Mouse (Mus musculus) midbrain, postnatal 0 days (tissue): ENCODE results near the gene Pacsin3. TPM values are rescaled to one million over a fixed set of nuclear protein-coding genes. Genes with fewer than 3 reads are reported as not detected.

Experiments used
- ATAC-seq: fragments of 200-750 bp; cut with Nextera tagmentation; 2 replicates; pipeline ENCODE4 v1.8.0; 2017; ENCODE audit warnings: moderate number of reproducible peaks, mild to moderate bottlenecking, moderate TSS enrichment, moderate library complexity; ENCODE audit not compliant: low FRiP score
- DNase-seq: peaks from one replicate; pipeline ENCODE4 v3.0.0-alpha.2; 2015; ENCODE audit warnings: low spot score
- H3K27ac ChIP-seq: fragments of 300-500 bp; sonication (generic); 2 replicates; pipeline ENCODE4 v1.5.1; 2014; ENCODE audit warnings: low read depth, mild to moderate bottlenecking, low read length, mixed read lengths
- H3K27me3 ChIP-seq: fragments of 300-500 bp; sonication (generic); 2 replicates; pipeline ENCODE4 v1.6.1; 2014; ENCODE audit warnings: low read length, control low read depth, mixed read lengths; ENCODE audit not compliant: insufficient read depth
- H3K36me3 ChIP-seq: fragments of 300-500 bp; sonication (generic); 2 replicates; pipeline ENCODE4 v1.6.1; 2014; ENCODE audit warnings: low read length, control low read depth, mixed read lengths; ENCODE audit not compliant: insufficient read depth
- H3K4me1 ChIP-seq: fragments of 300-500 bp; sonication (generic); 2 replicates; pipeline ENCODE4 v1.6.1; 2014; ENCODE audit warnings: mild to moderate bottlenecking, control low read depth, antibody characterized with exemption, low read length, mixed read lengths; ENCODE audit not compliant: insufficient read depth
- H3K4me2 ChIP-seq: fragments of 300-500 bp; sonication (generic); 2 replicates; pipeline ENCODE4 v1.6.1; 2014; ENCODE audit warnings: low read depth, mild to moderate bottlenecking, low read length, mixed read lengths; ENCODE audit not compliant: poor library complexity, severe bottlenecking
- H3K4me3 ChIP-seq: fragments of 300-500 bp; sonication (generic); 2 replicates; pipeline ENCODE4 v1.5.1; 2014; ENCODE audit warnings: low read depth, mild to moderate bottlenecking, low read length, moderate library complexity
- H3K9ac ChIP-seq: fragments of 300-500 bp; sonication (generic); replicated peaks from 2 replicates; pipeline ENCODE4 v1.6.1; 2014; ENCODE audit warnings: mild to moderate bottlenecking, low read length, moderate library complexity, mixed read lengths; ENCODE audit not compliant: poor library complexity, severe bottlenecking
- H3K9me3 ChIP-seq: fragments of 300-500 bp; sonication (generic); 2 replicates; pipeline ENCODE4 v1.6.1; 2016; ENCODE audit warnings: low read length, control low read depth
- CTCF ChIP-seq: IDR thresholded peaks from 2 replicates; pipeline ENCODE4 v1.5.1; 2016; ENCODE audit warnings: antibody characterized with exemption, mild to moderate bottlenecking
- WGBS: fragments of 180-500 bp; shearing (Covaris S2); extraction: QIAGEN DNeasy Blood & Tissue Kit; methylation state at CpG from one replicate; pipeline ENCODE4 v1.1.7; 2014; 5-methylcytosine and 5-hydroxymethylcytosine counted together
- polyA plus RNA-seq: library from polyadenylated mRNA; unstranded; fragments of >200 nt; fragmentation: Nextera tagmentation; extraction: Ambion mirVana; gene quantifications from 2 replicates; pipeline ENCODE4 v1.2.1, GENCODE M21; 2015
- total RNA-seq: library from RNA; depleted of rRNA; stranded (reverse); fragments of >200 nt; gene quantifications from 2 replicates; pipeline ENCODE4 v1.2.3, GENCODE M21; 2014

The Pacsin3 gene
- total and polyA plus RNA-seq, 2 experiments from 2014 or later = 17.7 to 22.6 TPM

DNA sequence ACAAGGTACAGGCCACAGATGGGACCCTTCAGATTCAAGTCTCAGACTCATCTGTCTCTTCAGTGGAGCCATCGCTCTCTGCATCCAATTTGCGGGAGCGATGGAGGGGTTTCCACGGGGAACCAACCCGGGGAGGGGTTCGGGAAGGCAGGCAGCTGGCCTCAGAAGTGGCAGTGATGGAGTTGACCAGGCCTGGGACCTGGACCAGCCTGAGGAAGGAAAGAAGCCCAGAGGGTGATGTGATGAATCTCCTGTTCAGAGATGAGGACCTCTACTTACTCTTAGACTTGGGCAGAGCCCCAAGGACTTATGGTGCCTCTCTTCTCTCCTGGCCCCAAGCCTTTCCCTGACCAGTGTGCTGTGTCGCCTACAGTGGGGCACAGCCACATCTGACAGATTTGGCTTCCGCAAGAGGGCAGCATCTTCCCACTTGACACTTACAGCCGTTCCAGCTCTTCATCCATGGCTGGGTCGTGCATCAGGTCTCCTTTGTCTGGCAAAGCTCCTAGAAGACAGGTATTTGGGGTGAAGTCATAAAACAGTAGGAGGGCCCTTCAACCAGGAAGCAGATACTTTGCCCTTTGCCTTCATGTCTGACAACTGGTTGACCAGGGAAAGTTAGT, 23.1 kb downstream of the Pacsin3 start:
- DNase-seq = peak; percentile 77
- Histone ChIP-seq H3K9me3 (no peaks in the 10 kb centered on the region), H3K4me2 (no peak overlapping the region), H3K27me3 (no peaks in the 10 kb centered on the region), H3K4me1 (no peaks in the 10 kb centered on the region), H3K36me3 (peaks cover 42% of the 10 kb centered on the region), H3K9ac (no peak overlapping the region), H3K27ac (no peak overlapping the region), H3K4me3 (no peak overlapping the region)
- peak; percentile 59; the same call in 1 of the 2 replicates for ATAC-seq
- peak; percentile 84 for TF ChIP-seq CTCF
- 37% methylated on average over 10 of the region's 10 CpGs for WGBS

DNA sequence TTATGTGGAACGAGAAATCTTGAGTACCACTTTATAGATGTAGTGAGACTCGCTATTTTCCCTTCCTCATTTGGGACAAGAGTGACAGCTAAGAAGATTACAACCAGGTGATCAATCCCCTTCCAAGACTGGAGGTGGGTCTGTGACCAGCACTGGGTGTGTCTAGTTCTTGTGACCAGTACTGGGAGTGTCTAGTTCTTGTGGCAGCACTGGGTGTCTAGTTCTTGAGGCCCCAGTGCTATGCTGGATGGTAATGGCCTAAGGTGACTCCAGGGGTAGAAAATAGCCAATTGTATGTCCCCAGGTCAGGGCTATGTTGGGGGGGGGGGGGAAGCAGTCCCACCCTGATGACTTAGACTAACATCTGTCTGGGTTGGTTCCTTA, 23.6 kb downstream of the Pacsin3 start:
- Histone ChIP-seq H3K4me2 (no peak overlapping the region), H3K27me3 (no peaks in the 10 kb centered on the region), H3K4me3 (no peak overlapping the region), H3K36me3 (peaks cover 39% of the 10 kb centered on the region), H3K4me1 (no peaks in the 10 kb centered on the region), H3K9me3 (no peaks in the 10 kb centered on the region), H3K27ac (no peak overlapping the region), H3K9ac (no peak overlapping the region)
- WGBS = 75% methylated on average over 2 of the region's 2 CpGs
- ATAC-seq (no peak), DNase-seq (no peak)
- no peak for TF ChIP-seq CTCF

DNA sequence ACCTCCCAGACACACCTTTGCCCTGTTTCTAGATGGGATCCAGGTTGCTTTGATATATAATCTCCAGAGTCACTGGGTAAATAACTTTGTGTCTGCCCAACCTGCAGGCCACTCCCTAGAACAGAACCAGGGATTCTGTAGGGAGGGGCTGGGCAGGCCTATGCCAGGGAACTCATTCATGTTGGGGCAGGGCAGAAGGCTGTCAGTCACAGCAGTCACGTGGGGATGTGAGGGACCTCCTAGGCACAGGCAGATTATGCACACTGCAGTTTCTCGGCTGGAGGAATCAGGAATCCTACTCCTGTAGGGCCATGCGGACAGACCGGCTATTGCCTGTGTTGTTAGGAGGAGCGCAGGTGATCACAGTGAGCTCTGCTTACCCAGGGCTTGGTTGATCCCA, 25.6 kb downstream of the Pacsin3 start:
- DNase-seq (no peak), ATAC-seq (no peak)
- no peak overlapping the region for H3K27ac ChIP-seq
- TF ChIP-seq CTCF = no peak
- no peaks in the 10 kb centered on the region for H3K27me3 ChIP-seq
- no peak overlapping the region for H3K4me3 ChIP-seq
- no peak overlapping the region for H3K4me2 ChIP-seq
- H3K4me1 ChIP-seq = no peaks in the 10 kb centered on the region
- peaks cover 22% of the 10 kb centered on the region for H3K36me3 ChIP-seq
- WGBS = 39% methylated on average over 5 of the region's 5 CpGs
- no peak overlapping the region for H3K9ac ChIP-seq
- no peaks in the 10 kb centered on the region for H3K9me3 ChIP-seq

DNA sequence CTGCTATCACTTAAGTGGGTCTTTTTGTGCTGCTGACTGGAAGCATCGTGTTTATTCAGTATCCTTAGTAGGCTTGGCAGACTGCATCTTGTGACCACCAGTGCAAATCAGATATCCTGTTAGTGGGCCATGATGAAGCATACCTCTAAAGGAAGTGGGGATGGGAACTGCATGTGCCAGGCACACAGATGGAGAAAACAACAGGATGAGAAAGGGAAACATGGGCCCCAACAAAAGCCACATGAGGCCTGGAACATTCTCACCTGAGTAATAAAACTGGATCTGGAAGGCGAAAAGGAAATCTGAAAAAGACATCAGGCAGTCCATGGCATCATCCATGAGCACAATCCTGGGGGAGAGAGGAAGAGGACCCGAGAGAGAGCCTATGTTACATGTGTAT, 28.2 kb downstream of the Pacsin3 start:
- H3K9ac ChIP-seq = no peak overlapping the region
- H3K9me3 ChIP-seq = no peaks in the 10 kb centered on the region
- peaks cover 7% of the 10 kb centered on the region; the same call in 1 of the 2 replicates for H3K36me3 ChIP-seq
- no peak overlapping the region for H3K4me2 ChIP-seq
- no peak overlapping the region for H3K27ac ChIP-seq
- H3K27me3 ChIP-seq = no peaks in the 10 kb centered on the region
- no peak for DNase-seq
- 76% methylated on average over 3 of the region's 3 CpGs for WGBS
- TF ChIP-seq CTCF = no peak
- no peak overlapping the region for H3K4me3 ChIP-seq
- no peak for ATAC-seq
- no peaks in the 10 kb centered on the region for H3K4me1 ChIP-seq

DNA sequence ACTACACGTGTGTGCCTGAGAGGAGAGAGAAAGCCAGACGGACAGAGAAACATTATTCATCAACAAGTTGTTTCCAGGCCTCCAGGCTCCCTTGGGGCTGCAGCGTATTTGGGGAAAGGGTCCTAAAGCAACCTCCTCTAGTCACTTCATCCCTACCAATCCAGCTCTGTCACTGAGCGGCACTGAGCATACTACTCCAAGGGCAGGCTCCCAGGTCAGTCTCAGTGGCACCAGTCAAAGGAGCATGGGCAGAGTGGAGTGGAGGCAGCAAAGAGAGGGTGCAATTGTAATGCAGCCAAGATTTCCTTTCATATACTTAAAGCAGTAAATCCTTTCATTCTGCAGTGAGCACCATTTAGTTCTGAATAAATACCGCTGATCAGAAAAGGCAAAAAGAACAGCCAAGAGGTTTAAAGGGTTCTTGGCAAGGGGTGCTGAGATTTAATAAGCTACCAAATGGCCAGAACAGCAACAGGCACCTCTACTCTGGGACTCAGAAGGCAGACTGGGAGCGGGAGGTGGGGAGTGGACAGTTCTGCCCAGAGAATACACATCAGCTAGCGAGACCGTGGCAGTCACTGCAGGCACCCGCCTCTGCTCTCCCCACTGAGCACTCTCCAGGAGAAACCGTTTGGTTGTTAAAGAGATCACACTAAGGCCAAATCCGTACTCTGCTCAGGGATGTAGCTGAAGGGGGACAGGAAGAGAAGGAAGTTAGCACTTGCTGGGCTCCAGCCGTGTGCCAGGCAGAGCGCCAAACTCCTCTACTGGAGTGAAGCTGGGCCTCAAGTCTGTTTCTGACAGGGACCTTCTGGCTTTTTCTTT, 28.8 kb downstream of the Pacsin3 start:
- no peaks in the 10 kb centered on the region for H3K4me1 ChIP-seq
- H3K27me3 ChIP-seq = no peaks in the 10 kb centered on the region
- H3K4me2 ChIP-seq = no peak overlapping the region
- ATAC-seq (peak; percentile 53), DNase-seq (peak; percentile 72)
- no peak overlapping the region for H3K27ac ChIP-seq
- peaks cover 7% of the 10 kb centered on the region; the same call in 1 of the 2 replicates for H3K36me3 ChIP-seq
- 46% methylated on average over 13 of the region's 13 CpGs for WGBS
- no peak overlapping the region for H3K9ac ChIP-seq
- no peaks in the 10 kb centered on the region for H3K9me3 ChIP-seq
- H3K4me3 ChIP-seq = no peak overlapping the region
- no peak for TF ChIP-seq CTCF

DNA sequence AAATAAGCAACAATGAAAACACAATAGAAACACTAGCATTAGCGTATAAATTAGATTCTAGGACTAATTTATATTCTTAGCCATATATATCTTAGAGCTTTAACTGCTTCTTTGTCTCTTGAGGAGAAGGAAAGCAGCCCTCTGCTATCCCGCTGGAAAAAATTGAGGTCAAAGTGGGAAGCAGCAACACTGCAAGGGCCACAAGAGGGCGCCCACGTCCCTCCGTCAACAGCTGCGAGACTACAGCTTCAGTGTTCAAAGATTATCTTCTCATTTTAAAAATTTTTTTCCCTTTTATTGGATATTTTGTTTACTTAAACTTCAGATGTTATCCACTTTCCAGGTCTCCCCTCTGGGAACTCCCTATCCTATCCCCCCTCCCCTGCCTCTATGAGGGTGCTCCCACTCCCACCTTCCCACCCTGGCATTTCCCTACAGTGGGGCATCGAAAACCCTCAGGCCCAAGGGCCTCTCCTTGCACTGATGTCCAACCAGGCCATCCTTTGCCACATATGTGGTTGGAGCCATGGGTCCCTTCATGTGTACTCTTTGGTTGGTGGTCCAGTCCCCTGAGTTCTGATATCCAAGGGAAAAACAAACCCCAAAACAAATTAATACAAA, 30.2 kb downstream of the Pacsin3 start:
- H3K4me1 ChIP-seq = no peaks in the 10 kb centered on the region
- H3K9me3 ChIP-seq = no peaks in the 10 kb centered on the region
- no peak overlapping the region for H3K4me2 ChIP-seq
- ATAC-seq (no peak), DNase-seq (peak; percentile 84)
- H3K27ac ChIP-seq = no peak overlapping the region
- no peak overlapping the region for H3K4me3 ChIP-seq
- WGBS = 13% methylated on average over 7 of the region's 7 CpGs
- peak; percentile 97 for TF ChIP-seq CTCF
- H3K9ac ChIP-seq = no peak overlapping the region
- H3K27me3 ChIP-seq = no peaks in the 10 kb centered on the region
- peaks cover 7% of the 10 kb centered on the region; the same call in 1 of the 2 replicates for H3K36me3 ChIP-seq
